Mouse (Mus musculus) liver, adult 2 months (tissue): ENCODE results near the gene Gm20075.

Experiments used
- CTCF ChIP-seq: fragments of 200-500 bp; IDR thresholded peaks from 2 replicates; pipeline ENCODE4 v1.5.1; 2011; ENCODE audit warnings: low read depth, low read length, control low read depth
- POLR2A ChIP-seq: fragments of 200-500 bp; IDR thresholded peaks from 2 replicates; pipeline ENCODE4 v1.6.1; 2011; ENCODE audit warnings: low read length, control low read depth; ENCODE audit not compliant: insufficient read depth; ENCODE audit errors: extremely low read depth

- TF ChIP-seq POLR2A (no peak), CTCF (no peak)
Measured at GRCm38 (mm10) chr13:96125011-96125410, 43.8 kb upstream of the Gm20075 start.
